In genomic region chr17:43811453-43811852, GRCm38 (mm10) we compare ENCODE assay signal across 21 mouse cellular contexts. TPM values are rescaled to one million over a fixed set of nuclear protein-coding genes. Genes with fewer than 3 reads are reported as not detected.
"Had no signal": no experiment of that assay in that cellular context is flagged by ENCODE, and none has a peak within 500 bp of the region (broad histone marks: within the 10 kb centered on the region; RNA-seq: fewer than 3 reads in every experiment).

No protein-coding gene starts in this region.

- H3K4me2 ChIP-seq: limb, embryonic 13.5 days; liver, embryonic 12.5 days; liver, embryonic 15.5 days; midbrain, embryonic 11.5 days had no signal

- H3K36me3 ChIP-seq: limb, embryonic 10.5 days; limb, embryonic 13.5 days; liver, embryonic 12.5 days; liver, embryonic 15.5 days had no signal

- ATAC-seq: liver, embryonic 12.5 days had no signal

- H3K9me3 ChIP-seq: limb, embryonic 10.5 days; limb, embryonic 13.5 days; liver, embryonic 12.5 days; liver, embryonic 15.5 days had no signal

- H3K4me1 ChIP-seq: limb, embryonic 10.5 days; limb, embryonic 13.5 days; liver, embryonic 12.5 days; liver, embryonic 15.5 days had no signal

- H3K27ac ChIP-seq: kidney, postnatal 0 days; layer of hippocampus, adult 2 months; limb, embryonic 10.5 days; limb, embryonic 13.5 days; liver, embryonic 12.5 days; liver, embryonic 15.5 days had no signal

- H3K4me3 ChIP-seq: layer of hippocampus, adult 2 months; limb, embryonic 10.5 days; limb, embryonic 13.5 days; liver, embryonic 12.5 days; liver, embryonic 15.5 days had no signal

- H3K27me3 ChIP-seq: limb, embryonic 13.5 days; liver, embryonic 12.5 days; liver, embryonic 15.5 days had no signal

- H3K9ac ChIP-seq: limb, embryonic 13.5 days; liver, embryonic 12.5 days; liver, embryonic 15.5 days had no signal

- DNase-seq: kidney, postnatal 25 days; layer of hippocampus, adult 9-11 months; liver; lung, adult 2 months; lung, postnatal 14 days; lung, postnatal 4 days; midbrain, embryonic 14.5 days; right cerebral cortex, adult 18-20 months; right cerebral cortex, postnatal 14 days; right cerebral cortex, postnatal 4 days; thymus, adult 18-20 months; thymus, postnatal 36 days had no signal

RNA-seq across cellular contexts. Expression of gene Rcan2, which starts 10.3 kb away (rescaled TPM):
- total RNA-seq: megakaryocyte progenitor cell, adult 5-6 weeks; megakaryocyte-erythroid progenitor cell, adult 5-6 weeks had no signal
